Comparison of ENCODE assay signal across 16 mouse cellular contexts in genomic region chr17:81479807-81480206, GRCm38 (mm10). TPM values are rescaled to one million over a fixed set of nuclear protein-coding genes. Genes with fewer than 3 reads are reported as not detected.
A peak's percentile ranks its signal among the peaks of the same experiment; 100 is the strongest.
DNase-seq lines count a peak whose midpoint lies in the region; ATAC-seq and TF ChIP-seq lines count a peak whose summit lies in the region.
"Had no signal": no experiment of that assay in that cellular context is flagged by ENCODE, and none has a peak within 500 bp of the region (broad histone marks: within the 10 kb centered on the region; RNA-seq: fewer than 3 reads in every experiment).

No protein-coding gene starts in this region.

- ATAC-seq in midbrain, embryonic 12.5 days (ENCODE audit: low FRiP score, low read depth): 0 out of 2 replicates have a peak, but pooled peaks have one; percentile 28
- no peak for ATAC-seq in midbrain, embryonic 11.5 days (ENCODE audit: low FRiP score)
- ATAC-seq in forebrain, postnatal 0 days: no peak
- peak; percentile 76 for ATAC-seq in neural tube, embryonic 13.5 days (ENCODE audit: low read depth)

- DNase-seq in heart, adult 2 months: no peak
- no peak for DNase-seq in heart, adult 18-20 months
- DNase-seq in midbrain, embryonic 11.5 days (ENCODE audit: low spot score, missing footprints): no peak
- no peak for DNase-seq in forebrain, postnatal 0 days
- DNase-seq in embryo, embryonic 10.5 days (ENCODE audit: low spot score): no peak
- DNase-seq in layer of hippocampus, adult 2 months (ENCODE audit: low spot score in 2 of 2): no peak
- DNase-seq: layer of hippocampus, postnatal 36 days; thymus, postnatal 14 days had no signal

- H3K79me2 ChIP-seq in heart, adult 2 months (replicated peaks; ENCODE audit: control insufficient read depth, insufficient read depth, low read length): no peaks in the 10 kb centered on the region

- 66% methylated on average over 4 of the region's 4 CpGs for WGBS in heart, adult 2 months
- 54% methylated on average over 4 of the region's 4 CpGs for WGBS in midbrain, embryonic 12.5 days
- 67% methylated on average over 4 of the region's 4 CpGs for WGBS in midbrain, embryonic 11.5 days
- WGBS in forebrain, postnatal 0 days: 15% methylated on average over 4 of the region's 4 CpGs
- WGBS in neural tube, embryonic 13.5 days: 35% methylated on average over 4 of the region's 4 CpGs

- H3K4me1 ChIP-seq in heart, adult 2 months (ENCODE audit: control insufficient read depth, insufficient read depth, low read length): peaks cover 5% of the 10 kb centered on the region
- peaks cover 14% of the 10 kb centered on the region for H3K4me1 ChIP-seq in midbrain, embryonic 12.5 days
- H3K4me1 ChIP-seq in midbrain, embryonic 11.5 days (ENCODE audit: control insufficient read depth, insufficient read depth, low read length): peaks cover 3% of the 10 kb centered on the region; the same call in 1 of the 2 replicates
- peaks cover 7% of the 10 kb centered on the region; the same call in 1 of the 2 replicates for H3K4me1 ChIP-seq in forebrain, postnatal 0 days (ENCODE audit: insufficient read depth)
- peaks cover 23% of the 10 kb centered on the region for H3K4me1 ChIP-seq in neural tube, embryonic 13.5 days (replicated peaks)

- no peak overlapping the region for H3K4me3 ChIP-seq in heart, adult 2 months
- H3K4me3 ChIP-seq in midbrain, embryonic 12.5 days: no peak overlapping the region
- H3K4me3 ChIP-seq in midbrain, embryonic 11.5 days (ENCODE audit: low read depth, low read length): no peak overlapping the region
- no peak overlapping the region for H3K4me3 ChIP-seq in forebrain, postnatal 0 days (ENCODE audit: low read depth, low read length)
- no peak overlapping the region for H3K4me3 ChIP-seq in neural tube, embryonic 13.5 days
- H3K4me3 ChIP-seq in layer of hippocampus, adult 2 months: no peak overlapping the region
- H3K4me3 ChIP-seq: limb, embryonic 13.5 days had no signal

- no peak for TF ChIP-seq EP300 in heart, adult 2 months (IDR thresholded peaks at IDR 0.05; ENCODE audit: insufficient read depth, low read depth, low read length)

- no peaks in the 10 kb centered on the region for H3K9me3 ChIP-seq in midbrain, embryonic 12.5 days
- H3K9me3 ChIP-seq in midbrain, embryonic 11.5 days (ENCODE audit: control insufficient read depth, low read length): no peaks in the 10 kb centered on the region
- H3K9me3 ChIP-seq in forebrain, postnatal 0 days (ENCODE audit: low read length): no peaks in the 10 kb centered on the region
- no peaks in the 10 kb centered on the region for H3K9me3 ChIP-seq in neural tube, embryonic 13.5 days
- H3K9me3 ChIP-seq: limb, embryonic 13.5 days had no signal

- no peaks in the 10 kb centered on the region for H3K27me3 ChIP-seq in heart, adult 2 months (ENCODE audit: control insufficient read depth, insufficient read depth, low read length)
- H3K27me3 ChIP-seq in midbrain, embryonic 12.5 days: peaks cover 5% of the 10 kb centered on the region; the same call in 1 of the 2 replicates
- no peaks in the 10 kb centered on the region for H3K27me3 ChIP-seq in midbrain, embryonic 11.5 days (ENCODE audit: control insufficient read depth, insufficient read depth, low read length)
- H3K27me3 ChIP-seq in forebrain, postnatal 0 days (ENCODE audit: insufficient read depth, low read length): no peaks in the 10 kb centered on the region
- no peaks in the 10 kb centered on the region for H3K27me3 ChIP-seq in neural tube, embryonic 13.5 days
- H3K27me3 ChIP-seq: limb, embryonic 13.5 days had no signal

- peak overlapping the region; percentile 38 for H3K27ac ChIP-seq in heart, adult 2 months
- no peak overlapping the region for H3K27ac ChIP-seq in midbrain, embryonic 12.5 days (replicated peaks)
- no peak overlapping the region for H3K27ac ChIP-seq in midbrain, embryonic 11.5 days (ENCODE audit: low read depth, low read length)
- H3K27ac ChIP-seq in forebrain, postnatal 0 days (ENCODE audit: low read depth, low read length): no peak overlapping the region
- peak overlapping the region; percentile 86 for H3K27ac ChIP-seq in neural tube, embryonic 13.5 days (replicated peaks)
- no peak overlapping the region for H3K27ac ChIP-seq in layer of hippocampus, adult 2 months
- H3K27ac ChIP-seq: limb, embryonic 13.5 days had no signal

- intact Hi-C loops in heart, adult 2 months (cut with DNase I): loop anchor here (5.0 to 10.0 kb wide), 2 partner anchors 185 to 307 kb away; no protein-coding TSS in a partner anchor

- H3K36me3 ChIP-seq in heart, adult 2 months (ENCODE audit: control insufficient read depth, insufficient read depth, low read length): peaks cover 24% of the 10 kb centered on the region
- H3K36me3 ChIP-seq in midbrain, embryonic 12.5 days: no peaks in the 10 kb centered on the region
- no peaks in the 10 kb centered on the region for H3K36me3 ChIP-seq in midbrain, embryonic 11.5 days (ENCODE audit: control insufficient read depth, insufficient read depth, low read length)
- H3K36me3 ChIP-seq in forebrain, postnatal 0 days (ENCODE audit: insufficient read depth): no peaks in the 10 kb centered on the region
- H3K36me3 ChIP-seq in neural tube, embryonic 13.5 days: no peaks in the 10 kb centered on the region
- H3K36me3 ChIP-seq: limb, embryonic 13.5 days had no signal

- no peak overlapping the region for H3K9ac ChIP-seq in heart, adult 2 months (ENCODE audit: low read depth, low read length)
- no peak overlapping the region for H3K9ac ChIP-seq in midbrain, embryonic 12.5 days (replicated peaks)
- no peak overlapping the region for H3K9ac ChIP-seq in midbrain, embryonic 11.5 days (ENCODE audit: low read length)
- H3K9ac ChIP-seq in forebrain, postnatal 0 days: no peak overlapping the region
- H3K9ac ChIP-seq in neural tube, embryonic 13.5 days: no peak overlapping the region
- H3K9ac ChIP-seq: limb, embryonic 13.5 days; liver, postnatal 0 days had no signal

- no peak for TF ChIP-seq CTCF in heart, adult 2 months (IDR thresholded peaks at IDR 0.05)
- TF ChIP-seq CTCF in forebrain, postnatal 0 days (IDR thresholded peaks at IDR 0.05; ENCODE audit: low read depth): no peak
- no peak for TF ChIP-seq CTCF in layer of hippocampus, adult 2 months (conservative IDR thresholded peaks at IDR 0.05)

- TF ChIP-seq POLR2A in heart, adult 2 months (IDR thresholded peaks at IDR 0.05; ENCODE audit: insufficient read depth, low read depth, low read length): no peak

- H3K4me2 ChIP-seq in midbrain, embryonic 12.5 days (replicated peaks): no peak overlapping the region
- H3K4me2 ChIP-seq in midbrain, embryonic 11.5 days: no peak overlapping the region
- H3K4me2 ChIP-seq in forebrain, postnatal 0 days (ENCODE audit: low read depth): peak overlapping the region; percentile 23; the same call in 1 of the 2 replicates
- H3K4me2 ChIP-seq in neural tube, embryonic 13.5 days: peak overlapping the region; percentile 38

RNA-seq across cellular contexts. Expression of gene Gm11096, which starts 38.2 kb away (rescaled TPM):
- not detected for total RNA-seq in heart, adult 2 months (2021)
- not detected in 2 replicates for polyA plus RNA-seq in heart, adult 2 months (2012; rRNA removed)
- total RNA-seq in heart, adult 18-20 months (2021): not detected
- polyA plus RNA-seq in midbrain, embryonic 12.5 days (2016; fragmentation: Nextera tagmentation; extraction: Ambion mirVana): not detected in 2 replicates
- not detected in 2 replicates for polyA plus RNA-seq in midbrain, embryonic 11.5 days (2014; fragmentation: Nextera tagmentation; extraction: Ambion mirVana)
- not detected in 2 replicates for total RNA-seq in forebrain, postnatal 0 days (2014; rRNA removed)
- not detected in 2 replicates for polyA plus RNA-seq in forebrain, postnatal 0 days (2015; fragmentation: Nextera tagmentation; extraction: Ambion mirVana)
- polyA plus RNA-seq in neural tube, embryonic 13.5 days (2015; fragmentation: Nextera tagmentation; extraction: Ambion mirVana): not detected in 2 replicates
- not detected for total RNA-seq in layer of hippocampus, adult 2 months (2021)
- total RNA-seq: adrenal gland, postnatal 36 days; gastrocnemius, postnatal 25 days; layer of hippocampus, postnatal 36 days had no signal
- polyA plus RNA-seq: kidney, embryonic 14.5 days; limb, embryonic 13.5 days; liver, postnatal 0 days; neural tube, embryonic 11.5 days had no signal

Comparison
In these comparisons a context has a peak if more than half of its experiments do, and no peak if none do; other contexts are left out.
1. ATAC-seq: peak in midbrain, embryonic 12.5 days (single experiment) and neural tube, embryonic 13.5 days (single experiment); none in midbrain, embryonic 11.5 days (single experiment) and forebrain, postnatal 0 days (single experiment).
2. H3K27ac ChIP-seq: peak in heart, adult 2 months (single experiment) and neural tube, embryonic 13.5 days (single experiment); none in midbrain, embryonic 12.5 days (single experiment), midbrain, embryonic 11.5 days (single experiment), forebrain, postnatal 0 days (single experiment) and layer of hippocampus, adult 2 months (single experiment).
3. H3K4me2 ChIP-seq: peak in forebrain, postnatal 0 days (single experiment) and neural tube, embryonic 13.5 days (single experiment); none in midbrain, embryonic 12.5 days (single experiment) and midbrain, embryonic 11.5 days (single experiment).